Mouse (Mus musculus) heart, postnatal 0 days (tissue): ENCODE data around the gene Krt87.

Experiments used
- CTCF ChIP-seq: IDR thresholded peaks from 2 replicates; pipeline ENCODE4 v1.5.1; 2016; ENCODE audit warnings: antibody characterized with exemption, control low read depth, low read depth
- EP300 ChIP-seq: IDR thresholded peaks from 2 replicates; pipeline ENCODE4 v1.6.1; 2016; ENCODE audit warnings: antibody characterized with exemption, low read depth

GRCm38 (mm10) chr15:101414807-101415565 lies 23.6 kb downstream of the Krt87 start:
- TF ChIP-seq CTCF (no peak), EP300 (no peak)
